Mouse (Mus musculus): ENCODE results near the gene Rab36. TPM values are rescaled to one million over a fixed set of nuclear protein-coding genes. Genes with fewer than 3 reads are reported as not detected.

The Rab36 gene
- polyA plus RNA-seq (2015; fragmentation: Nextera tagmentation; extraction: Ambion mirVana) = 1.5 and 2.0 TPM in 2 replicates

GRCm38 (mm10) chr10:75036883-75037379 is at the start of gene Rab36:
Gene Rab36, plus strand, starts transcription at chr10:75037058.

GRCm38 (mm10) chr10:75032395-75032794 is 4.5 kb upstream of the Rab36 start, which contains the start of gene Rsph14:
Gene Rsph14, minus strand, starts transcription at chr10:75032586.

DNA sequence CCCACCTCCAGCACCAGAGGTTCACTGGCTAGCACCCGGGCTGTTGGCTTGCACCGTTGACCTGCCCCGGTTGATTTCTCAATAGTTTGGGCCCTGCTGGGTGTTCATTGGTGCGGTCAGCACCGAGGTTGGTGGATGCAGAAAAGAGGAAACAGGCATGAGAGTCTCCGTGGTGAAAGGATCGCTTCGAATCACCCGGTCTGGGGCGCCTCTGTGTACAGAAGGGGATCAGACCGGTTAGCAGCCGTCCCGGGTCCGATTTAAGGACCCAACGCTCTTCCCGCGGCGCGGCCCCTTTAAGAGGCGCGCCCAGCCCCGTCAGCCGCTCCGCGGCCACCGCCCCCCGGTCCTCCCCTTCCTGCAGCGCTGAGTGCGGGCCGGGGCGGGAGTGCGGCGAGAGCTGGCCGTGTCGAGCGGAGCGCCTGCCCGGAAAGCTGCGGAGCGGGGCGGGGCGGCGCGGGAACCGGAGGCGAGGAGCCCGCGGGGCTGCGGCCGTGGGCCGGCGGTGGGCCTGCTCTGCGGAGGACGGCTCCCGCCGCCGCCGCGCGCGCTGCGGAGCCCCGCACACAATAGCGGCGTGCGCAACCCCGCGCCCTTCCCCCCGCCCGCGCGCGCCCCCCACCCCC is 23.5 kb downstream of the Rab36 start, which contains the start of gene Bcr:
Gene Bcr (plus strand): TSS at position 376 of the 626 bp plus-strand sequence.

Other genes with a start within 250 kb of the Rab36 start
- gene Gnaz, start 69.9 kb upstream of the Rab36 start, polyA plus RNA-seq (2015; fragmentation: Nextera tagmentation; extraction: Ambion mirVana) = 2.4 and 2.9 TPM in 2 replicates
- gene Rsph14, start 4.5 kb upstream of the Rab36 start, polyA plus RNA-seq (2015; fragmentation: Nextera tagmentation; extraction: Ambion mirVana) = not detected in 2 replicates
- 5.3 and 5.6 TPM in 2 replicates for gene Bcr, start 23.5 kb downstream of the Rab36 start, polyA plus RNA-seq (2015; fragmentation: Nextera tagmentation; extraction: Ambion mirVana)
- 8.4 and 10.7 TPM in 2 replicates for gene Specc1l, start 175.0 kb downstream of the Rab36 start, polyA plus RNA-seq (2015; fragmentation: Nextera tagmentation; extraction: Ambion mirVana)